Mouse (Mus musculus): ENCODE measurements at regions not wholly inside any gene's neighbourhood (a gene's known extent, or its start where the extent isn't known, plus 50 kb on each side); places are given as distances from the start of the nearest gene placed in this dataset.

GRCm38 (mm10) chr19:27149567-27149966, 66.7 kb upstream of the Vldlr start:
- Histone ChIP-seq H3K4me2 (ENCODE audit: low read depth, low read length) (no peak overlapping the region), H3K27ac (no peak overlapping the region), H3K4me3 (ENCODE audit: low read length) (no peak overlapping the region), H3K9ac (replicated peaks; ENCODE audit: low read length) (no peak overlapping the region), H3K4me1 (ENCODE audit: insufficient read depth, low read length) (no peaks in the 10 kb centered on the region), H3K27me3 (ENCODE audit: insufficient read depth, low read length) (no peaks in the 10 kb centered on the region), H3K36me3 (ENCODE audit: insufficient read depth, low read length) (no peaks in the 10 kb centered on the region), H3K9me3 (ENCODE audit: low read length) (no peaks in the 10 kb centered on the region)
- WGBS = 88% methylated on average over 4 of the region's 4 CpGs
- no peak for DNase-seq (ENCODE audit: low spot score)
- no peak for TF ChIP-seq CTCF (IDR thresholded peaks at IDR 0.05; ENCODE audit: low read depth)
- no peak for ATAC-seq

GRCm38 (mm10) chr19:27161933-27162332, 54.4 kb upstream of the Vldlr start:
- 67% methylated on average over 4 of the region's 4 CpGs for WGBS
- DNase-seq (ENCODE audit: low spot score) (no peak), ATAC-seq (no peak)

More at GRCm38 (mm10) chr19:27161933-27162332, 54.4 kb upstream of the Vldlr start:
- H3K27ac ChIP-seq = no peak overlapping the region
- H3K9me3 ChIP-seq (ENCODE audit: low read length) = no peaks in the 10 kb centered on the region
- H3K36me3 ChIP-seq (ENCODE audit: insufficient read depth, low read length) = no peaks in the 10 kb centered on the region
- TF ChIP-seq CTCF (IDR thresholded peaks at IDR 0.05; ENCODE audit: low read depth) = no peak
- H3K4me2 ChIP-seq (ENCODE audit: low read depth, low read length) = no peak overlapping the region
- no peaks in the 10 kb centered on the region for H3K4me1 ChIP-seq (ENCODE audit: insufficient read depth, low read length)
- H3K4me3 ChIP-seq (ENCODE audit: low read length) = no peak overlapping the region
- no peak overlapping the region for H3K9ac ChIP-seq (replicated peaks; ENCODE audit: low read length)
- no peaks in the 10 kb centered on the region for H3K27me3 ChIP-seq (ENCODE audit: insufficient read depth, low read length)
